Mouse (Mus musculus) left cerebral cortex, postnatal 36 days (tissue): Measurements from ENCODE around the gene Hist1h4h. TPM values are rescaled to one million over a fixed set of nuclear protein-coding genes. Genes with fewer than 3 reads are reported as not detected.

Source experiments
- DNase-seq, 2 experiments: peaks; one replicate each; pipeline ENCODE4 v3.0.0; 2021 to 2022; ENCODE audit warnings: low spot score in 2 of 2, mixed read lengths in 1 of 2
- intact Hi-C: fragments of 180-260 bp; cut with DNase I; formaldehyde crosslinking; loops from one replicate; pipeline ENCODE4 v1.15.1; 2025
- total RNA-seq, 2 experiments: library from RNA; stranded (reverse); gene quantifications; 2 replicates each; pipeline ENCODE4 v1.2.3; 2021

Gene Hist1h4h
- 100 to 1,000 TPM; 319 to 326 TPM for total RNA-seq

DNA sequence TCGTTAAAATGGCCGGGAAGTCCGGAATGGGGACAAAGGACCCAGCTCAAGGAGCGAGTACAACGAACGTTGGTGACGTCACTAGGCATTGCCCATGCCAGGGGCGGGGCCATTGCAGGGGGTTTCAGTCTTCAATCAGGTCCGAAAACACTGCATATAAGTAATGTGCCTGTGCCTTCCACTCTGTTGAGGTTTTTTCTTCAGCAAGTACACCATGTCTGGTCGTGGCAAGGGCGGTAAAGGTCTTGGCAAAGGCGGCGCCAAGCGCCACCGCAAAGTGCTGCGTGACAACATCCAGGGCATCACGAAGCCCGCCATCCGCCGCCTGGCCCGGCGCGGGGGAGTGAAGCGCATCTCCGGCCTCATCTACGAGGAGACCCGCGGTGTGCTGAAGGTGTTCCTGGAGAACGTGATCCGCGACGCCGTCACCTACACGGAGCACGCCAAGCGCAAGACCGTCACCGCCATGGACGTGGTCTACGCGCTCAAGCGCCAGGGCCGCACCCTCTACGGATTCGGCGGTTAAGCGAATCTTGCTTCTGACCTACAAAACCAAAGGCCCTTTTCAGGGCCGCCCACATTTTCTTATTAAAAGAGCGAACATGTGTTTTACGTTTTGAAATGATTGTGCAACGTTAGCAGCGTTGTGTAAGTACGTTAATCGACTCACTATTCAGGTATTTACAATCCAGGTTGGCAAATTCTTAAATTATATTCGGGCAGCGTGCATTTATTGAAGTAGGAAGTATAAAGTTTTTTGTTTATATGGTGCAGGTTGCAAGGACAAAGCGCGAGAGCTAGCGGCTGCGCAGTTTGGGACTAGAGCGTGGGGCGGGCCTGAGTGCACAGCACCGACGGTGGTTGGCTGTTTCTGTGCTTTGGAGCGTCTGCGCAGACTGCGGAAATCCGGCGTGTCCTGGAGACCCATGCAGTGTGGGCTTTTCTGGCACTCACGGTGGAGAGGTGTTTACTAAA is at the start of gene Hist1h4h:
Hist1h4h (plus strand) TSS at position 150 of the 975 bp plus-strand sequence.
- intact Hi-C loops = loop anchor here (5.0 to 10.0 kb wide), 3 partner anchors 51 to 1816 kb away; partner anchors contain the start of genes Hist1h2ag, Hist1h2ai, Hist1h2bj and Hist1h2bl

GRCm38 (mm10) chr13:23483153-23483552 is 47.7 kb upstream of the Hist1h4h start:
- no peak for DNase-seq
- intact Hi-C loops = no loop called here

More for the DNA sequence above, at the start of gene Hist1h4h:
- DNase-seq = peak; percentile 96 to 97

- intact Hi-C loops = no loop called here
- no peak for DNase-seq
Measured at GRCm38 (mm10) chr13:23485271-23485670, 45.6 kb upstream of the Hist1h4h start.

GRCm38 (mm10) chr13:23488400-23489322 is 42.2 kb upstream of the Hist1h4h start, which contains the start of gene Btn2a2:
Gene Btn2a2, minus strand, starts transcription at chr13:23488857.
- intact Hi-C loops = no loop called here
- peak; percentile 46 to 59 for DNase-seq

- no peak for DNase-seq
- intact Hi-C loops = no loop called here
Measured at GRCm38 (mm10) chr13:23490863-23491262, 40.0 kb upstream of the Hist1h4h start.

DNA sequence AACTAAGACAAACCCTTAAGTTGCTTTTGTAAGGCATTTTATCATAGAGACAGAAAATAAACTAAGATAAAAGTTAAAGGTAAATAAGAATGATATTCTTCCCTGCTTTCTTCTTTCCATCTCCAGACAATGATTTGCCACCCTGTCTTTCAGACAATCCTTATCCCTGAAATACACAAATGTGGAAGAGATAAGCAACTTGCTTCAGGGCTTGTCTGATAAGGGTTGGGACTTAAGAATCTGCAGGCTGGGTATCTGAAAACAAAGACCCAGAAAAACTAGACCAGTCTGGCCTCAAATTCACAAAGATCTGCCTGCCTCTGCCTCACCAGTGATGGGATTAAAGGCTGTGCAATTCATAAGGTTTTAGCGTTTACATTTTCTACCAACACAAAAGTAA is 39.6 kb upstream of the Hist1h4h start:
- DNase-seq = no peak
- intact Hi-C loops = no loop called here

DNA sequence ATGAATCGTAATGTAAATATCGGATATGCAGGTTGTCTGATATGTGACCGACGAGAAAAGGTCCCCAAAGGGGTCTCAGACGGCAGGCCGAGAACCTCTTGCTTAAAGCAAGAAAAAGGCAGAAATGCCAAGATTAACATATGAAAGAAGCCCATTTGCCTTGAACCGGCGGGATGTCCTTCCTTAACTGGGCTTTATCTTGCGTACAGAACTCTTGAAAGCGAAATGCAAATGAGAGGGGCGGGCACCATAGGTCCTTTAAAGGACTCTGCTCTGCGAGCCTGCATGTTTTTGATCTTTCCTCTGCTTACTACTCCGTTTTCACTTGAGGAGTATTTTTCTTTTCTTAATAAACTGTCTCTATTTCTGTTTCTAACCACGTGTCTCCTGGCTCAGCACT is 38.9 kb upstream of the Hist1h4h start:
- DNase-seq = no peak
- intact Hi-C loops = no loop called here

GRCm38 (mm10) chr13:23495526-23495925 is 35.3 kb upstream of the Hist1h4h start:
- DNase-seq = no peak
- intact Hi-C loops = no loop called here

DNA sequence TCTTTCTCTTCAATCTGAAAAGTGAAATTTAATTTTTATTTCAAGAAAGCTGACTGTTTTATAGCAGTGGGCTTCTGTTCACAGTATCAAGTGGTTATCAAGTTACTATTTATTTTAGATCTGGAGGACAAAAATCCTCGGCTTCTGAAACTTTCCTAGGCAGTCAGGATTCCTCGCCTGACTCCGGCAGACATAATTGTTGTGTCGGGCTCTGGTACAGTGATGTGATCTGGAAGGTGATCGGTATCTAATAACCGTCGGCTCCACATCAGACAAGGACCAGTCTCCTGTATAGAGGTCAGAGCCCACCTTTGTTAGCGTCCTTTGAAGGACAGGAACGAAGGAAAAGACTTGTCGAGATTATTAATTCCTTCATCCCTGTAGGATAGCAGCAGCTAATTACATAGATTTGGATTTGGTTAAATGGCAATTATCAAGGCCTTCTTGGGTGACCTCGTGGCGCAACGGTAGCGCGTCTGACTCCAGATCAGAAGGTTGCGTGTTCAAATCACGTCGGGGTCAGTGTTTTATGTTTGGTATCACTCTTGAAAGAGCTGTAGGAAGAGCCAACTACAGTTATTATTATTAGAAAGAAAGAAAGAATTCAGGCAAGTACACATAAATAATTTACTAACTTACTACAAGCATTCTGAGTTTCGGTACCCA is 33.1 kb upstream of the Hist1h4h start:
- DNase-seq = peak in 1 of 2 experiments; percentile 22
- intact Hi-C loops = no loop called here

- intact Hi-C loops = no loop called here
- DNase-seq = no peak
Measured at GRCm38 (mm10) chr13:23498653-23499052, 32.2 kb upstream of the Hist1h4h start.

GRCm38 (mm10) chr13:23499943-23500342 is 30.9 kb upstream of the Hist1h4h start:
- DNase-seq = no peak
- intact Hi-C loops = loop anchor here (5.0 kb wide), 1 partner anchor 38 kb away; no protein-coding TSS in a partner anchor

DNA sequence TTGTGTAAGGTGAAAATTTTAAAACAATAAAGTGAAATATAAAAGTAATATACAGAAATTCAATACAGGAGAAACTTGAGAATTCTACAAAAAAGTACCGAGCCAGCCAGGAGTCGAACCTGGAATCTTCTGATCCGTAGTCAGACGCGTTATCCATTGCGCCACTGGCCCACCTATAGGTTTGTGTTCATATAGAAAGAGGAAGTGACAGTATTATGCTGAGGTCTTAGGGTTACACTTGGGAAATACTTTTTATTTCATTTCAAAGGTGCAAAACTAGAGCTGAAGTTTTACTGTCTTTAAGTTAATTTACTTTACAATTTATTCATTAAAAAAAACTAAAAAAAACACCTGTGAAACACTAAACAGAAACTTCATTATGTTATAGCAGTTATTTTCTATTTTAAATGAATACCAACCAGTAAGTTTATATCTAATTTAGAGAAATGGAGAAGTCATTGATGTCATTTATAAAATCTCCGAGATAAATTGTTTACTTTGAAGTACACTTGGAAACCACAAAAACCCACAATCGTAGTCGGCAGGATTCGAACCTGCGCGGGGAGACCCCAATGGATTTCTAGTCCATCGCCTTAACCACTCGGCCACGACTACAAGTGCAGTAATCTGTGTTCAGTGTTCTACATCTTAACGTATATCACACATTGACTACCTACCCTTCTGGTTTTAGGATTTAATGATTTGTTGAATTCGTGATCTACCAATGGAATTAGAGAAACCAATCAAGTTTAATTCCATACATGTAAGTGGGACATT is 30.2 kb upstream of the Hist1h4h start:
- intact Hi-C loops = loop anchor here (5.0 kb wide), 1 partner anchor 38 kb away; no protein-coding TSS in a partner anchor
- DNase-seq = peak; percentile 75 to 78

GRCm38 (mm10) chr13:23501511-23501910 is 29.3 kb upstream of the Hist1h4h start:
- DNase-seq = no peak
- intact Hi-C loops = loop anchor here (5.0 kb wide), 1 partner anchor 39 kb away; no protein-coding TSS in a partner anchor

GRCm38 (mm10) chr13:23502031-23502567 is 28.8 kb upstream of the Hist1h4h start:
- intact Hi-C loops = loop anchor here (5.0 kb wide), 1 partner anchor 40 kb away; no protein-coding TSS in a partner anchor
- no peak for DNase-seq

GRCm38 (mm10) chr13:23502916-23503315 is 27.9 kb upstream of the Hist1h4h start:
- DNase-seq = no peak
- intact Hi-C loops = loop anchor here (5.0 kb wide), 1 partner anchor 41 kb away; no protein-coding TSS in a partner anchor

GRCm38 (mm10) chr13:23503797-23504196 is 27.1 kb upstream of the Hist1h4h start:
- intact Hi-C loops = loop anchor here (5.0 kb wide), 1 partner anchor 41 kb away; no protein-coding TSS in a partner anchor
- DNase-seq = peak in 1 of 2 experiments; percentile 41

GRCm38 (mm10) chr13:23505662-23506345 is 25.0 kb upstream of the Hist1h4h start:
- intact Hi-C loops = no loop called here
- no peak for DNase-seq
